8 mouse cellular contexts compared by ENCODE assay signal in the genomic region with DNA sequence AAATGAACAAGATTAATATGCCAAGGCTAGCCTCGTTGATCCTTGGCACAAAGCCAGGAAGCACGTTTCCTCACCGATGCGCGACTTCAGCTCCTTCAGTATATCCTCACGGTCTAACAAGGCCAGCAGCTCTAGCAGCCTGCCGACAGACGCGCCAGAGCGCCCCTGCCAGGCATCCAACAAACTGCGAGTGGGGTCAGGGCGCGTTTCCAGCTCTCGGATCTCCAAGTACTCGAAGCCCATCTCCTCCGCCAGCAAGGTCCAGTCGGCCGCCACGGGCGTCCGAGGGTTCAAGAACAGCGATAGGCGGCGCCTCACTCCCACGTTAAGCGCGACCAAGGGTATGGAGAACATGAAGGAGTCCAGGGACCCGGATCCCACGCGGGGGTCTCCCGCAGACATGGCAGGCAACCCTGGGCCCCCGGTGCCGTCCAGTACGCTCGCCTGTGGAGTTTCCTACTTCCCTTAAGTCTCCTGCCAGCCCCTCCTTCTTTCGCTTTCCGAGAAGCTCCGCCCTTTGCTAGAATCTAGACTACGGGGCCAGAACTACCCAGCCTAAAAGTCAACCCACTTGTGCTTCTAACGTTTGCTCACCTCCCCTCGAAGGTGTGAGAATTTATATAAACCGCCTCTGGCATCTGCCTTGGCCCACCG. TPM values are rescaled to one million over a fixed set of nuclear protein-coding genes. Genes with fewer than 3 reads are reported as not detected.
DNase-seq lines count a peak whose midpoint lies in the region; ATAC-seq and TF ChIP-seq lines count a peak whose summit lies in the region.

A gene (plus strand): TSS at position 119 of the 654 bp plus-strand sequence.

- peaks cover 11% of the 10 kb centered on the region for H3K36me3 ChIP-seq in hindbrain, embryonic 15.5 days

- 0 out of 2 replicates have a peak, but pooled peaks cover 4% of the 10 kb centered on the region for H3K27me3 ChIP-seq in hindbrain, embryonic 15.5 days

- WGBS in hindbrain, embryonic 15.5 days = 1% methylated on average over 43 of the region's 43 CpGs

- no peaks in the 10 kb centered on the region for H3K9me3 ChIP-seq in hindbrain, embryonic 15.5 days

- H3K9ac ChIP-seq in hindbrain, embryonic 15.5 days = peak within 1 kb of the TSS; percentile 94

- ATAC-seq in hindbrain, embryonic 15.5 days (ENCODE audit: low FRiP score, low read depth) = no peak
- ATAC-seq in megakaryocyte, adult 5-6 weeks (ENCODE audit: poor library complexity, severe bottlenecking) = peak; percentile 66

- peak; percentile 31 for TF ChIP-seq CTCF in gastrocnemius, adult 2 months (IDR thresholded peaks at IDR 0.05)

- intact Hi-C loops in gastrocnemius, adult 2 months (cut with DNase I) = loop anchor here (2.0 kb wide), 1 partner anchor 17 kb away; a partner anchor contains a TSS

- peak within 1 kb of the TSS; percentile 99 for H3K27ac ChIP-seq in gastrocnemius, adult 2 months
- H3K27ac ChIP-seq in hindbrain, embryonic 15.5 days (replicated peaks) = peak within 1 kb of the TSS; percentile 92

- peaks cover 33% of the 10 kb centered on the region for H3K4me1 ChIP-seq in hindbrain, embryonic 15.5 days (replicated peaks)

- DNase-seq in ZHBTc4 (ENCODE audit: low read depth, low spot score) = peak; percentile 66
- peak; percentile 79 to 85 for DNase-seq in cerebellum, postnatal 14 days
- DNase-seq in gastrocnemius, adult 2 months = peak; percentile 75
- DNase-seq in left cerebral cortex, adult 8-10 months (ENCODE audit: low spot score in 2 of 2) = peak; percentile 33 to 50
- DNase-seq in right cerebral cortex, postnatal 10 days (ENCODE audit: low spot score in 2 of 2) = peak; percentile 75 to 80
- DNase-seq in urinary bladder, postnatal 4 days (ENCODE audit: low spot score in 2 of 2) = peak; percentile 71 to 73

- peak within 1 kb of the TSS; percentile 84 for H3K4me3 ChIP-seq in gastrocnemius, adult 2 months
- H3K4me3 ChIP-seq in hindbrain, embryonic 15.5 days = peak within 1 kb of the TSS; percentile 93

- H3K4me2 ChIP-seq in hindbrain, embryonic 15.5 days = peak within 1 kb of the TSS; percentile 83

RNA-seq across cellular contexts. Expression of the gene that starts here (rescaled TPM):
- total RNA-seq in gastrocnemius, adult 2 months (2021) = 10 to 100 TPM; 31.1 to 42.3 TPM
- polyA plus RNA-seq in hindbrain, embryonic 15.5 days (2015; fragmentation: Nextera tagmentation; extraction: Ambion mirVana) = 111 and 125 TPM in 2 replicates
- 10 to 100 TPM; 60.2 to 76.5 (median 66.7) TPM for total RNA-seq in left cerebral cortex, adult 8-10 months (2022)
- 31.9 and 37.2 TPM in 2 replicates for total RNA-seq in megakaryocyte, adult 5-6 weeks (2015)
- 27.4 and 32.5 TPM in 2 replicates for total RNA-seq in megakaryocyte, adult 5-6 weeks (2017)
